Mouse (Mus musculus) embryo, embryonic 11.5 days (tissue): ENCODE data around the gene Gpr84.
A peak's percentile ranks its signal among the peaks of the same experiment; 100 is the strongest.

Experiments
- DNase-seq: peaks from one replicate; pipeline ENCODE4 v3.0.0-alpha.2; 2012; ENCODE audit warnings: low read depth, low spot score

The Gpr84 gene

GRCm38 (mm10) chr15:103310365-103310910, at the start of gene Gpr84:
TSS of gene Gpr84 (minus strand) at chr15:103310612.
- no peak for DNase-seq

GRCm38 (mm10) chr15:103359869-103360602, 49.6 kb upstream of the Gpr84 start:
- DNase-seq: no peak

GRCm38 (mm10) chr15:103359122-103359510, 48.7 kb upstream of the Gpr84 start:
- DNase-seq: no peak

- no peak for DNase-seq
Measured at GRCm38 (mm10) chr15:103358278-103359121, 48.1 kb upstream of the Gpr84 start.

- DNase-seq: no peak
Measured at GRCm38 (mm10) chr15:103357817-103358216, 47.4 kb upstream of the Gpr84 start.

GRCm38 (mm10) chr15:103356130-103356529, 45.7 kb upstream of the Gpr84 start:
- no peak for DNase-seq

GRCm38 (mm10) chr15:103355420-103355819, 45.0 kb upstream of the Gpr84 start:
- no peak for DNase-seq

GRCm38 (mm10) chr15:103354690-103355089, 44.3 kb upstream of the Gpr84 start:
- no peak for DNase-seq

GRCm38 (mm10) chr15:103353511-103354256, 43.3 kb upstream of the Gpr84 start:
- DNase-seq: no peak

- DNase-seq: peak; percentile 59
Measured at GRCm38 (mm10) chr15:103352856-103353255, 42.4 kb upstream of the Gpr84 start.

- peak; percentile 46 for DNase-seq
Measured at GRCm38 (mm10) chr15:103347275-103347684, 36.9 kb upstream of the Gpr84 start.

GRCm38 (mm10) chr15:103345789-103346188, 35.4 kb upstream of the Gpr84 start:
- no peak for DNase-seq

- no peak for DNase-seq
Measured at GRCm38 (mm10) chr15:103343556-103343955, 33.1 kb upstream of the Gpr84 start.

GRCm38 (mm10) chr15:103343008-103343407, 32.6 kb upstream of the Gpr84 start:
- no peak for DNase-seq

- DNase-seq: peak; percentile 72
Measured at GRCm38 (mm10) chr15:103342415-103342814, 32.0 kb upstream of the Gpr84 start.

- no peak for DNase-seq
Measured at GRCm38 (mm10) chr15:103341547-103341946, 31.1 kb upstream of the Gpr84 start.

- no peak for DNase-seq
Measured at GRCm38 (mm10) chr15:103340786-103341185, 30.4 kb upstream of the Gpr84 start.

GRCm38 (mm10) chr15:103339961-103340337, 29.5 kb upstream of the Gpr84 start, which contains the start of gene Zfp385a:
TSS of gene Zfp385a (minus strand) at chr15:103340093.
- no peak for DNase-seq

GRCm38 (mm10) chr15:103339166-103339960, 29.0 kb upstream of the Gpr84 start:
- DNase-seq: no peak

- no peak for DNase-seq
Measured at GRCm38 (mm10) chr15:103338829-103339165, 28.4 kb upstream of the Gpr84 start.
